Mouse (Mus musculus) embryonic facial prominence, embryonic 14.5 days (tissue): ENCODE measurements around the gene Cfl1. TPM values are rescaled to one million over a fixed set of nuclear protein-coding genes. Genes with fewer than 3 reads are reported as not detected.

Source experiments
- ATAC-seq: fragments of 200-750 bp; cut with Nextera tagmentation; 2 replicates; pipeline ENCODE4 v1.8.0; 2017; ENCODE audit warnings: low read depth, moderate number of reproducible peaks, moderate TSS enrichment
- DNase-seq: peaks from one replicate; pipeline ENCODE4 v3.0.0-alpha.2; 2015; ENCODE audit warnings: low spot score
- H3K27ac ChIP-seq: fragments of 300-500 bp; sonication (generic); replicated peaks from 2 replicates; pipeline ENCODE4 v1.5.1; 2014; ENCODE audit warnings: low read depth, mild to moderate bottlenecking, low read length, moderate library complexity
- H3K27me3 ChIP-seq: fragments of 300-500 bp; sonication (generic); replicated peaks from 2 replicates; pipeline ENCODE4 v1.6.1; 2014; ENCODE audit warnings: low read length; ENCODE audit not compliant: control insufficient read depth, insufficient read depth
- H3K36me3 ChIP-seq: fragments of 300-500 bp; sonication (generic); 2 replicates; pipeline ENCODE4 v1.6.1; 2014; ENCODE audit warnings: low read length, mixed read lengths; ENCODE audit not compliant: control insufficient read depth, insufficient read depth
- H3K4me1 ChIP-seq: fragments of 300-500 bp; sonication (generic); 2 replicates; pipeline ENCODE4 v1.6.1; 2014; ENCODE audit warnings: antibody characterized with exemption, low read length; ENCODE audit not compliant: control insufficient read depth, insufficient read depth
- H3K4me2 ChIP-seq: fragments of 300-500 bp; sonication (generic); 2 replicates; pipeline ENCODE4 v1.6.1; 2014; ENCODE audit warnings: low read depth, mild to moderate bottlenecking, low read length, moderate library complexity, mixed read lengths
- H3K4me3 ChIP-seq: fragments of 300-500 bp; sonication (generic); 2 replicates; pipeline ENCODE4 v1.5.1; 2014; ENCODE audit warnings: low read depth, mild to moderate bottlenecking, low read length
- H3K9ac ChIP-seq: fragments of 300-500 bp; sonication (generic); 2 replicates; pipeline ENCODE4 v1.6.1; 2014; ENCODE audit warnings: low read depth, mild to moderate bottlenecking, low read length, moderate library complexity, mixed read lengths
- H3K9me3 ChIP-seq: fragments of 300-500 bp; sonication (generic); 2 replicates; pipeline ENCODE4 v1.6.1; 2016; ENCODE audit warnings: low read length; ENCODE audit not compliant: control insufficient read depth
- WGBS: fragments of 180-500 bp; shearing (Covaris S2); extraction: QIAGEN DNeasy Blood & Tissue Kit; methylation state at CpG from one replicate; pipeline ENCODE4 v1.1.7; 2014; 5-methylcytosine and 5-hydroxymethylcytosine counted together
- polyA plus RNA-seq: library from polyadenylated mRNA; unstranded; fragments of >200 nt; fragmentation: Nextera tagmentation; extraction: Ambion mirVana; gene quantifications from 2 replicates; pipeline ENCODE4 v1.2.1, GENCODE M21; 2014

Gene Cfl1
- polyA plus RNA-seq, 1 experiment from 2014 or later, result 2,353 TPM

DNA sequence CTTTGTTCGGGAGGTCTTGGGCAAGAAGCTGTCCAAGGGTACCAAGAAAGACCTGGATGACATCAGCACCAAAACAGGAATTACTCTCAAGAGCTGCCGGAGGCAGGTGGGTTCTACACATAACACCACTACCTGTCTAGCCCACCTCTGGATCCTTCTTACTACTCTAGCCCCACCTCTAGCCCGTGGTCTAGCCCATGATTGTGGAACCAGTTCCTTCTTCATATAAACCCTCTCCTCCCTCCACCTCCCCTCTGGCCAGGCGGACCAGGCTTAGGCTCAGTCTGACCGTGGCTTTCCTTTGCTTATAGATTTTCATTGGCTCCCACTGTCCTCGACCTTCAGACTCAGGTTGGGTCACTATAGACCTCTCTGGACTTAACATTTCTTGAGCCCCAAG is 28.8 kb upstream of the Cfl1 start:
- Histone ChIP-seq H3K4me1 (peaks cover 16% of the 10 kb centered on the region), H3K36me3 (peaks cover 36% of the 10 kb centered on the region), H3K4me3 (peak overlapping the region; percentile 68), H3K4me2 (peak overlapping the region; percentile 96), H3K27ac (no peak overlapping the region), H3K9me3 (no peaks in the 10 kb centered on the region), H3K27me3 (no peaks in the 10 kb centered on the region), H3K9ac (peak overlapping the region; percentile 71)
- 82% methylated on average over 6 of the region's 6 CpGs for WGBS
- no peak for DNase-seq
- no peak for ATAC-seq

DNA sequence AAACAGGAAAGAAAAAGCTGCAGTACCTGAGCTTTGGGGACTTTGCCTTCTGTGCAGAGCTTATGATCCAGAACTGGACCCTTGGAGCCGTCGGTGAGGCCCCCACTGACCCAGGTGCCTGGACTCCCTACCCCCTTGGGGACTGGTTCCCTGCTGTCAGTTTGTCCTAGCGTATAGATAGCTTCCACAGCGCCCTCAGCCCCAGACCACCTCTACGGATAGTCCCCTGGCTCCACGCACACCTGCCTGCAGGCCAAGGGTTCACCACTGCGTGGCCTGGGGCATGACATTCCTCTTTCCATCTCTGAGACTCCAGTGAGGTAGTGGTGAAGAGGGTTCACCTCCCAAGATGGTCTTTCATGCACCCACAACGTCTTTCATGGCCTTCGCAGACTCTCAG is 27.0 kb upstream of the Cfl1 start:
- WGBS, result 83% methylated on average over 9 of the region's 9 CpGs
- DNase-seq (no peak), ATAC-seq (no peak)
- Histone ChIP-seq H3K36me3 (peaks cover 53% of the 10 kb centered on the region), H3K4me1 (peaks cover 13% of the 10 kb centered on the region), H3K27ac (no peak overlapping the region), H3K27me3 (no peaks in the 10 kb centered on the region), H3K4me2 (no peak overlapping the region), H3K4me3 (no peak overlapping the region), H3K9me3 (no peaks in the 10 kb centered on the region), H3K9ac (no peak overlapping the region)

DNA sequence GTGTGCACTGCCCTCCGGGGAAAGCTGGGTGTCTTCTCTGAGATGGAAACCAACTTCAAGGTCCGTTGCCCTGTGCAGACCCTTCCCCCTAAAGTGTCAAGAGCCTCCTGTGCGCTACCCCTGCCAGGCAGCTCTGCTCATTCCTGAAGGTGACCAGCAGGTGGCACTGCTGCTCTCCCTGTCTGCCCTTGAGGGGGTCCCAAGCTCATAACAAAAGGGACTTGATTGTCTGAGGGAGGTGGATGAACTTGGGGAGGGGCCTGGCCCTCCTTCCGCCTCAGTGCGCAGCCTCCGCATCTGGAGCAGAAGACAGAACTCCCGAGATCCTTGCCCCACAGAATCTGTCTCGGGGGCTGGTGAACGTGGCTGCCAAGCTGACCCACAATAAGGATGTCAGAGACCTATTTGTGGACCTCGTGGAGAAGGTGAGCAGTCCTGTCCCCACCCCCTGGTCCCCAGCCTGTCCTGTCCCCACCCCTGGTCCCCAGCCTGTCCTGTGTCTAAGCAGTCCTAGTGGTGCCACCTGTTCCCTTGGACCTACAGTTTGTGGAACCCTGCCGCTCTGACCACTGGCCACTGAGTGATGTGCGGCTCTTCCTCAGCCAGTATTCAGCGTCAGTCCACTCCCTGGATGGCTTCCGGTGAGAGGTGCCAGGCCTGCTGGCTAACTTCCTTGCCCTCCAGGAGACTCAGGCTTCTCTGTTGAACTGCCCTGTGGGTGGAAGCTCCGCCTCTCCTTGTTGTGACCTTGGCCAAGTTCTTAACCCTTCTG is 26.3 kb upstream of the Cfl1 start:
- Histone ChIP-seq H3K4me1 (peaks cover 13% of the 10 kb centered on the region), H3K27ac (0 out of 2 replicates have a peak overlapping the region, but pooled peaks have one; percentile 42), H3K4me3 (peak overlapping the region; percentile 23), H3K9ac (peak overlapping the region; percentile 59), H3K9me3 (no peaks in the 10 kb centered on the region), H3K27me3 (no peaks in the 10 kb centered on the region), H3K36me3 (peaks cover 53% of the 10 kb centered on the region), H3K4me2 (peak overlapping the region; percentile 46)
- peak; percentile 73; the same call in 1 of the 2 replicates for ATAC-seq
- DNase-seq, result peak; percentile 86
- 35% methylated on average over 15 of the region's 15 CpGs for WGBS

DNA sequence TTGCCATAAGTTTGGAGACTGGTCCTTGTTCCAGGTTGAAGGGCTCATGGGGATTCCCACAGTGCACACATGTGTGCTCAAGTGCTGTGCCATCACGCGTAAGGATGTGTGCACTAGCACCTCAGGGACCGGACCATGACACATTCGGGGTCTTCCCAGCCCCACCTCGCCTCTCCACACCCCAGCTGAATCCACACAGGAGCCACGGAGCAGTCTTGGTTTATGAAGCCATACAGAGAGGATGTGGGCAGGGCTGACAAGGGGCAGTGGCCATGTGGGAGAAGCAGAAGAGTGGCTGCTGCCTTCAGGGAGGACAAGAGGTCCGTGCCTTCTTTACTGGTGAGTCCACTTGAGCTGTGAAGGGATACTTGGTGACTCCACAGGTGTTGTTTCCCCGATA is 25.2 kb upstream of the Cfl1 start:
- ATAC-seq, result no peak
- no peak overlapping the region for H3K27ac ChIP-seq
- no peak overlapping the region for H3K4me2 ChIP-seq
- H3K27me3 ChIP-seq, result no peaks in the 10 kb centered on the region
- H3K9ac ChIP-seq, result no peak overlapping the region
- H3K4me3 ChIP-seq, result no peak overlapping the region
- 94% methylated on average over 8 of the region's 8 CpGs for WGBS
- no peaks in the 10 kb centered on the region for H3K9me3 ChIP-seq
- DNase-seq, result no peak
- H3K4me1 ChIP-seq, result peaks cover 10% of the 10 kb centered on the region
- H3K36me3 ChIP-seq, result peaks cover 53% of the 10 kb centered on the region

DNA sequence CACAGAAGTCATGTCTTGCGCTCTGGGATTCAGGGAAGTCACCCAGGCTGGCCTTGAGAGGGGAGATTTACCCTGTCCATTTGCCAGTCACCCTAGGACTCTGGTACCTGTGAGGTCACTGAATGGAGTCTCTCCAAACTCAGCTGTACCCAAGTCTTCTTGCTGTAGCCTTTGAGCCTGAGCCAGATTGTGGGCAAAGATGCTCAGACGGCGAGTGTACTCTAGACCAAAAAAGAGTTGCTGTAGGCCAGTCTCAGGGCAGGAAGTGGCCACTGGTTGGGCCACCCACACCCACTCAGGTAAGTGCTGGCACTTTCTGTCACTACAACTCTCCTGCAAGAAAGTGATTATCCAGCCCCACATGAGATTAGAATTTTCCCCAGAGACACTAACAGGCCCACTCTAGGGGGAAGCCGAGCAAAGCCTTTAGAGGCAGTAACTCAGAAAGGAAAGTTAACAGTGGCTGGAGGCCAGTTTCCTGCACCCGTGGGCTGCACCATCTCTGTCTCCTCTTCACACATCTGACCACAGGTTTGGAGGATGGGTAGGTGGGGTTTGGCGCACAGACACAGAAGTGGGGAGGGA is 23.2 kb upstream of the Cfl1 start:
- H3K27ac ChIP-seq, result no peak overlapping the region
- 92% methylated on average over 6 of the region's 6 CpGs for WGBS
- H3K36me3 ChIP-seq, result peaks cover 53% of the 10 kb centered on the region
- H3K9me3 ChIP-seq, result no peaks in the 10 kb centered on the region
- H3K27me3 ChIP-seq, result no peaks in the 10 kb centered on the region
- 0 out of 2 replicates have a peak, but pooled peaks cover 3% of the 10 kb centered on the region for H3K4me1 ChIP-seq
- ATAC-seq (no peak), DNase-seq (no peak)
- H3K4me3 ChIP-seq, result no peak overlapping the region
- H3K4me2 ChIP-seq, result no peak overlapping the region
- no peak overlapping the region for H3K9ac ChIP-seq

DNA sequence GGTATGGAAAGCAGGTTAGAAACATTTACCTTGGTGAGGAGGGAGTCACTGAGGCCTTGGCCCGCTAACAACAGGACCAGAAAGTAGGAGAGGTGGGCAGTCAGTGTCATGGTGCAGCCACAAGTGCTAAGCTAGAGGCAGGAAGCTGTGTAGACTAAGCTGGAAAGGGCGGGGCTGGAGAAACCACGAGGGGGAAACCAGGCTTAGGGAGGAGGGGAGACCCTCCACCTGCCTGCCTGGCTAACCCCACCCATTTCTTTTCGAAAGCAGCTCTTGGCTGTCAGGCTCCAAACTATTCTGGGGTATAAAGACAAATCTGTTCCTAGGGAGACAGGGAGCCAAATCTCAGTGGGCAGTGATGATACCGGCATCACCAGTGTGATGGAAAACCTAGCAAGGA is 21.9 kb upstream of the Cfl1 start, which contains the start of gene Ctsw:
TSS of gene Ctsw (minus strand) at position 134 of the 400 bp plus-strand sequence.
- no peak within 1 kb of the TSS for H3K4me2 ChIP-seq
- H3K36me3 ChIP-seq, result peaks cover 42% of the 10 kb centered on the region
- H3K4me3 ChIP-seq, result no peak within 1 kb of the TSS
- no peaks in the 10 kb centered on the region for H3K9me3 ChIP-seq
- 0 out of 2 replicates have a peak, but pooled peaks cover 3% of the 10 kb centered on the region for H3K4me1 ChIP-seq
- DNase-seq (no peak), ATAC-seq (no peak)
- H3K27ac ChIP-seq, result no peak within 1 kb of the TSS
- H3K27me3 ChIP-seq, result no peaks in the 10 kb centered on the region
- H3K9ac ChIP-seq, result no peak within 1 kb of the TSS
- 51% methylated on average over 5 of the region's 5 CpGs for WGBS

DNA sequence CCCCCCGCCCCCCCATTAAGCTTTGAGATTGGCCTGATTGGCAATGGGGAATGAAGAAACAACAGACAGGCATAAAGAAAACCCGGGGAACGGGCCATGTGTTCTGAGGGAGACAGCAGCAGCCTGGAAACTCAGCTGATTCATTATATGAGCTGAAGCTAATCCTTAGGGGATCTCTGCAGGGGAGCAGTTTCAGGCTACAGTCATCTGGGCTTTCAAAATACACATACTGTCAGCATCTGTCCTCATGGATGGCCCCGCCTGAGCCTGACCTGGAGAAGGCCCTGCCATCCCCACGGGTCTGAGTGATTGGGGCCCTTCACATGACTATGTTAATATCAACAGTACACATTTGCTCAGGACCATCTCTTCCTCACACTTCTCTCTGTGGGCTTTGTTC is 18.4 kb upstream of the Cfl1 start:
- Histone ChIP-seq H3K4me2 (no peak overlapping the region), H3K4me1 (peaks cover 10% of the 10 kb centered on the region), H3K36me3 (peaks cover 20% of the 10 kb centered on the region), H3K4me3 (no peak overlapping the region), H3K9me3 (no peaks in the 10 kb centered on the region), H3K9ac (0 out of 2 replicates have a peak overlapping the region, but pooled peaks have one; percentile 46), H3K27me3 (no peaks in the 10 kb centered on the region), H3K27ac (no peak overlapping the region)
- no peak for ATAC-seq
- WGBS, result 32% methylated on average over 5 of the region's 5 CpGs
- peak; percentile 48 for DNase-seq

DNA sequence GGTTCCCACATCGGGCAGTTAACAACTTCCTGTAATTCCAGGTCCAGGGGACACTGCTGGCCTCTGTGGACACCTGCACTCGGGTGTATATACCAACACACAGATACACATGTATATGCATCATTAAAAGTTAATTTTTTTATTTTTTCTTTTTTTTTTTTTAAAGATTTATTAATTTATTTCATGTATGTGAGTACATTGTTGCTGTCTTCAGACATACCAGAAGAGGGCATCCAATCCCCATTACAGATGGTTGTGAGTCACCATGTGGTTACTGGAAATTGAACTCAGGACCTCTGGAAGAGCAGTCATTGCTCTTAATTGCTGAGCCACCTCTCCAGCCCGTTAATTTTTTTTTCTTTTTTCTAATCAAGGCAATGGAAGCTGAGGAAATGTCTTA is 17.4 kb upstream of the Cfl1 start:
- Histone ChIP-seq H3K36me3 (peaks cover 19% of the 10 kb centered on the region), H3K27me3 (no peaks in the 10 kb centered on the region), H3K4me2 (0 out of 2 replicates have a peak overlapping the region, but pooled peaks have one; percentile 82), H3K9ac (no peak overlapping the region), H3K4me1 (peaks cover 10% of the 10 kb centered on the region), H3K9me3 (no peaks in the 10 kb centered on the region), H3K4me3 (no peak overlapping the region), H3K27ac (peak overlapping the region; percentile 85; the same call in 1 of the 2 replicates)
- DNase-seq (no peak), ATAC-seq (no peak)
- WGBS, result 77% methylated on average over 3 of the region's 3 CpGs
